Mouse (Mus musculus): ENCODE data around the gene Chst11. TPM values are rescaled to one million over a fixed set of nuclear protein-coding genes. Genes with fewer than 3 reads are reported as not detected.

The Chst11 gene
- 5.3 and 6.6 TPM in 2 replicates for polyA plus RNA-seq (2012; rRNA removed)

GRCm38 (mm10) chr10:82984950-82985699 lies at the start of gene Chst11:
Gene Chst11, plus strand, starts transcription at chr10:82985498.

Other genes starting within 250 kb of the Chst11 start
- 8.1 and 9.9 TPM in 2 replicates for gene Nfyb, start 221.4 kb upstream of the Chst11 start, polyA plus RNA-seq (2012; rRNA removed)
- gene Txnrd1, start 151.5 kb upstream of the Chst11 start, polyA plus RNA-seq (2012; rRNA removed), result 60.3 and 60.8 TPM in 2 replicates
- 0.28 and 0.64 TPM in 2 replicates for gene Eid3, start 118.9 kb upstream of the Chst11 start, polyA plus RNA-seq (2012; rRNA removed)